Mouse (Mus musculus) cerebellum, adult 11-12 months (tissue): Measurements from ENCODE around the gene Ebna1bp2.

ENCODE experiments used
- DNase-seq: peaks from one replicate; pipeline ENCODE4 v3.0.0; 2022

The Ebna1bp2 gene

GRCm38 (mm10) chr4:118620279-118620966 lies at the start of gene Ebna1bp2, which contains the start of gene Cfap57:
Ebna1bp2 (plus strand) TSS chr4:118620799.
Cfap57 (minus strand) TSS chr4:118620777.
- peak; percentile 91 for DNase-seq

GRCm38 (mm10) chr4:118571441-118571840 lies 49.2 kb upstream of the Ebna1bp2 start:
- DNase-seq: no peak

- DNase-seq: peak; percentile 19
These were observed 44.5 kb upstream of the Ebna1bp2 start for GRCm38 (mm10) chr4:118576097-118576496.

- no peak for DNase-seq
These were observed 41.3 kb upstream of the Ebna1bp2 start for GRCm38 (mm10) chr4:118579313-118579712.

- no peak for DNase-seq
These were observed 39.1 kb upstream of the Ebna1bp2 start for GRCm38 (mm10) chr4:118581508-118581907.

- no peak for DNase-seq
These were observed 38.0 kb upstream of the Ebna1bp2 start for GRCm38 (mm10) chr4:118582629-118583028.

- DNase-seq: no peak
These were observed 31.4 kb upstream of the Ebna1bp2 start for GRCm38 (mm10) chr4:118589053-118589732.

GRCm38 (mm10) chr4:118589733-118590130 lies 30.9 kb upstream of the Ebna1bp2 start:
- DNase-seq: no peak

GRCm38 (mm10) chr4:118604065-118604464 lies 16.5 kb upstream of the Ebna1bp2 start:
- DNase-seq: no peak

GRCm38 (mm10) chr4:118609836-118610235 lies 10.8 kb upstream of the Ebna1bp2 start:
- DNase-seq: no peak

- DNase-seq: no peak
These were observed 8.0 kb upstream of the Ebna1bp2 start for GRCm38 (mm10) chr4:118612619-118613018.

- DNase-seq: no peak
These were observed 5.2 kb upstream of the Ebna1bp2 start for GRCm38 (mm10) chr4:118615412-118615811.

GRCm38 (mm10) chr4:118620967-118621320 lies 345 bp downstream of the Ebna1bp2 start:
- DNase-seq: no peak

- DNase-seq: no peak
These were observed 1.2 kb downstream of the Ebna1bp2 start for GRCm38 (mm10) chr4:118621781-118622180.

GRCm38 (mm10) chr4:118630261-118630660 lies 9.7 kb downstream of the Ebna1bp2 start:
- DNase-seq: no peak

GRCm38 (mm10) chr4:118642346-118643190 lies 22.0 kb downstream of the Ebna1bp2 start:
- no peak for DNase-seq

GRCm38 (mm10) chr4:118645234-118645633 lies 24.6 kb downstream of the Ebna1bp2 start:
- DNase-seq: no peak

- no peak for DNase-seq
These were observed 38.1 kb downstream of the Ebna1bp2 start, which contains the start of gene Olfr62 for GRCm38 (mm10) chr4:118658652-118659051. Olfr62 (plus strand) TSS chr4:118658952.
